Mouse (Mus musculus): Measurements from ENCODE around the gene Pou3f3.

DNA sequence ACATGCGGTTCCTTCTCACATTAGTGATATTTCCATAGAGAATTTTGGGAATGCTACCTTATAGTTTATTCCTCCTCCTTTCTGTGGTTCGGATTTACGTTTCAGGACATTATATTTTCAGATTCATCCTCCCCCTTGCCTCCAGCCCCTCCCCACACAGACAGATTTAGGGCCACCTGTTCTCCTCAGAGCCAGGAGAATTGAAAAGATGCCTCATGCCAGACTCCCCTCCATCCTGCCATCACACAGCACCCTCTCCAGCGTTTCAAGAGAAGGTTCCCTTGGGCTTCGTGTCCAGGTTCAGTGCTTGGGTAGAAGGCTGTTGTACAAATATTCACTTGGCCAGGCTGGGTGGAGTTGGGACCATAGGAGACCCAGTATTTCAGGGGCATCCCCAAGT is 25.8 kb downstream of the Pou3f3 start:
- TF ChIP-seq POLR2A (IDR thresholded peaks at IDR 0.05; ENCODE audit: borderline replicate concordance, low read depth, low read length) = no peak
- TF ChIP-seq CTCF (IDR thresholded peaks at IDR 0.05; ENCODE audit: low read depth, low read length) = no peak

All from bone marrow macrophage, adult 2 months (primary cell).